Mouse (Mus musculus) cerebellum, adult 11-12 months (tissue): ENCODE results near the gene Gm10203.
A peak's percentile ranks its signal among the peaks of the same experiment; 100 is the strongest.
"Not testable (repeated sequence)": the region's sequence is repeated elsewhere in the genome, so short reads cannot be mapped to it uniquely, and the experiment has no call there.

Source experiments
- DNase-seq: peaks from one replicate; pipeline ENCODE4 v3.0.0; 2022

The Gm10203 gene

GRCm38 (mm10) chr6:149137936-149138335, 8.0 kb downstream of the Gm10203 start:
- no peak for DNase-seq

DNA sequence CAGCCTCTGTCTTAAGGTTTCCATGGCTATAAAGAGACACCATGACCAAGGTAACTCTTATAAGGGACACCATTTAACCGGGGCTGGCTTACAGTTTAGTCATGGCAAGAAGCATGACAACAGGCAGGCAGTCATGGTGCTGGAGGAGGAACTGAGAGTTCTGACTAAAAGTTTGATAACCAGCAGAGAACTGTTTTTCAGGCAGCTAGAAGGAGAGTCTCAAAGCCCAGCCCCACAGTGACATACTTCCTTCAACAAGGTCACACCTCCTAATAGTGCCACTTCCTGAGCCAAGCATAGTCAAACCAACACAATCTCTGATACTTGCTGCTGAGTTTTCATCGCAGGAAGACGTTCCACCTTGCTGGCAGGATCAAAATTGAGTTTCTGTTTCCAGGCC, 9.0 kb downstream of the Gm10203 start:
- no peak for DNase-seq

DNA sequence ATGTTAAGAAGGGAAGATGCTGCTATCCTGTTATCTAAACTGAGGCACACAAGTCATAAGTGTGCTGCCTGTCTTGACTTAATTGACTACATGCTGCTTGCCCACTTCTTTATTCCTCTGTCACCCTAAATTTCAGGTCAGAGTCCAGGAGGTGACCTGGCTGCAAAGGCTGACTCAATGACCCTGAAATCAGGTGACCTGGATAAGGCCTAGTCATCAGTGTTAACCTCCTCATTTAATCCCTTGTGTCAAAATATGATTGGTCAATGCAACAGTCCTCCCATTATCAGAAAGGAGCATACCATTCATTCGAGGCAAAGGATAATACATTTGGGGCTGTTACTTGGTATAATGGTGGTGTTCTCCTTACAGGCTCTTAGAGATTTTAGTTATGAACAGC, 9.5 kb downstream of the Gm10203 start, which contains the start of gene Etfbkmt:
Gene Etfbkmt (plus strand): TSS at position 379 of the 400 bp plus-strand sequence.
- no peak for DNase-seq

DNA sequence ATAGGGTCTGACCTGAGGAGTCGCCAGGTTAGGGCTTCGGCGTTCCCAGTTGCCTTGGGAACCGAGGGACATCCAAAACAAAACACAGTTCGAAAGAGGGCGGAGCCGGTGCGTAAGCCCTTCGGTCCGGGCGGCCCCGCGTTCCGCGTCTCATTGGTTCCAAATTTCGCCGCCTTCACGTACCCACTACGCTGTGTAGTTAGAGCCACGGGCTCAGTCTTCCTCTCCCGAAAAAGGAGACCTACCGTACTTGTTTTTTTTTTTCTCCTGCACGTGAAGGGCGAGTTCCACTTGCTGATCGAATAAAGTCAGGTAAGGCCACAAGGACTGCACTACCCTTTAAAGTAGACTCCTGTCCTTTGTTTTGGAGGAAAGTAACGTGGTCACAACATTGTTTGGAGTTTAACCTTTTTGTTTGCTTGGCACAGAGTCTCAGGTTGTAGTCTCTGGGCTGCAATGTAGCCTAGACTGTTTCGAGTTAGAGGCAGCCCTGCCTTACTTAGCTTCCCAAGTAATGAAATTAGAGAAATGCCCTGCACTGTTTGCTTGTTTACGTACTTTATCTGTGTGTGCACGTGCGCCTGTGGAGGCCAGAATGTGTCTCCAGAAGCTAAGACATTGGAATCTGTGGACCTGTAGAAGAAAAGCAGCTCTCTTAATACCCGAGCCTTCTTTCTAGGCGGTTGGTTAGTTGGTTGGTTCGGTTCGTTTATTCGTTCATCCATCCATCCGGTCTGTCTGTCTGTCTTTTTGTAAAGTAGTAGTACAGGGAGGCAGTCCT, 11.6 kb downstream of the Gm10203 start:
- DNase-seq, result peak; percentile 55

DNA sequence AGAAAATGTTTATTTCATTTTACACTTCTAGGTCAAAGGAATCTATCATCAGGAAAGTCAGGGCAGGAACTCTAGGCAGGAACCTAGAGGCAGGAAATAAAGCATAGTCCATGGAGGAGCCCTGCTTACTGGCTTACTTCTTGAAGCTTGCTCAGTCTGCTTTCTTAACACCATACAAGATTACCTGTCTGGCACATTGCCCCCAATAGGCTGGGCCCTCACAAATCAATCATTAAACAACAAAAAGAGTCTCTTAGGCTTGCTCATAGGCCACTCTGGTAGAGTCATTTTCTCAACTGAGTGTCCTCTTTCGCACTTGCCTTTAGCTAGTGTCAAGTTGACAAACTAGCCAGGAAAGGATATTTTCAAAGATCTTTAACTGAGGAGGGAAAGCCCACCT, 15.2 kb downstream of the Gm10203 start:
- no peak for DNase-seq

DNA sequence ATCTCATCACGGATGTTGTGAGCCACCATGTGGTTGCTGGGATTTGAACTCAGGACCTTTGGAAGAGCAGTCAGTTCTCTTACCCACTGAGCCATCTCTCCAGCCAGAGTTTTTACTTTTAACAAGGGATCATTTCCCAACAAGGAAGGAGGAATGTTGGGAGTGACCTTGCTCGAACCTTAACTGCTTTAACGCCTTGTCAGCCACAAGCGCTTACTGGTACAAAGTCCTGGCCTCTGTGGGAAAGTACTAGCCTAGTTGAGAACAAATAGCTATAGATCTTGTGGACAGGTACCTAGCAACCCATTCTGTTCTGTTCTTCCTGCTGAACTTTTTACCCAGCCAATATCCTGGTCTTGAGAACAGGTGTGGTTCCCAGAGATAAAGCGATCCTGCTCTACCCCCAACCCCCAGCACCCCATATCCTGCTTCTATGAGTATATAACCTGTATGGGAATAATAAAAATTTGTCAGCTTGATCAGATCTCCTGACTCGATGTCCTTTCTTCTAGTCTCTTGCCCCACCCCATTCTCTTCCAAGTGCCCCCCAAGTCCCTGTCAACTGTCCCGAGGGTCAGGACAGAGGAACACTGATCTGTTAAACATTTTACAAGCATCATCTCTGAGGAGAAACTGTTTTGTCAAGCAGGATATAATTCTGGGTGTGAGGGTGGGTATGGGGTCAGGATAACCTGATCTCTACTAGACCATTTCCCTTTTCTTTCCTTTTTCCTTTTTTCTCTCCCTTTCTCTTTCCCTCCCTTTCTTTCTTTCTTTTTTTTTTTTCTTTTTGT, 18.7 kb downstream of the Gm10203 start:
- DNase-seq, result no peak

GRCm38 (mm10) chr6:149152119-149152518, 22.1 kb downstream of the Gm10203 start:
- no peak for DNase-seq

DNA sequence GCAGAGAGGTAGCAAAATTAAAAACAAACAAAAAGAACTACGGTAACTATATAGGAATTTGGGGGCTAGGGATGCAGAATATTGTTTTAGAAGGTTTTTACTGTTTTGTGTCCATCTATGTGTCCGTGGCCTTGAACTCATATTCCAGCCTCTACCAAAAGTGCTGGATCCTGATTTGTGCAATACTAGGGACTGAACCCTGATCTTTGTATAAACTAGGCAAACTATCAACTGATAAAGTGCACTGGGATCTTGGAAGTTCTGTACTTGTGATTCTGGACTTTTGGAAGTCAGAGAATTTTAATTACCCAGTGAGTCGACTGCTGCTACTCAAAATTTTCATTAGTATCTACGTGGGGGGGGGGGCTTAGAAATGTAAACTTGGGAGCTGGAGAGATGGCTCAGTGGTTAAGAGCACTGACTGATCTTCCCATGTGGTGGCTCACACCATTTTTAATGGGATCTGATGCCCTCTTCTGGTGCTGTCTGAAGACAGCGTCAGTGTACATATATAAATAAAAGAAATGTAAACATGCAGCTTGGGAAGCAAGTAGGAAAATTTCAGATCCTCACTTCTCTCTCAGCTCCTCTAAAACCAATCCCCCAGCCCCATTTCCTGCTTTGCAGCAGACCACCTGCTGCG, 23.6 kb downstream of the Gm10203 start:
- no peak for DNase-seq

DNA sequence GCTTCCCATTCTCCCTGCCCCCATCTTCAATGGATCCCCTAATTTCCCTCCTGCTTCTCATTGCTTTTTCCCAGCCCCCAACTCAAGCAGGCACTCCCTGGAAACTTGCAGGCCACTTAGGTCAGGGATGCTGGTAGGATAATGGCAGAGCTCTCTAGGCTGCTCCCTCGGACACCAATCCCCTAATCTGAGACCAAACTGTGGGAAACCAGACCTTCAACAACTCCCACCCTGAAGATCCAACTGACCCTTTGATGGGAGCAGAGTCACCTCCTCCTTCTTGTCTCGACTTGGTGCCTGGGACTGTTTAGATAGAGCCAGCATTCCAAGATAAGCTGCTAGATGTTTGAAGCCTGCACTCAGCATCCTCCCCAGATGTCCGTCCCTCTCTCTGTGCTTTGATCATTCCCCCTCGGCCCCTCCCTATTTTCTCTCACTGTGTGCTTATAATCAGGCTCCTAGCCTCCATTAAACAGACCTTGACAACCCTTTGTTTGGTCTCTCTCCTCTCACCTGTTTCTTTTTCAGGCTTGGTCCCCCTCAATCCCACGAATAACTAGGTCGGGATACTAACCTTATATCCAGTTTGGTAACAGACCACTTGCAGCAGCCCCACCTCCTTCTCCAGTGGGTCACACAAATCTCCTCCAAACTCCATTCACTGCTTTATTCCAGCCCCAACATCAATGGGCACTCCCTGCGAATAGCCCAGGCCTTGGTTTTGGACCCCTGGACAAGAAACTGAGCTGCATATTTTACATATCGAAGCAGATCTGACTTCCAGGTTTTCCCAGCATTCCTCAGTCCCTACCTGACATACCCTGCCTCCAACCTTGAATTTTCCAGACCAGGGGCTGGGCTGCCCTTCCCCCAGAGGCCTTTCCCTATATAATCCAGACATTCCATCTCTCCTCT, 24.4 kb downstream of the Gm10203 start:
- no peak for DNase-seq

DNA sequence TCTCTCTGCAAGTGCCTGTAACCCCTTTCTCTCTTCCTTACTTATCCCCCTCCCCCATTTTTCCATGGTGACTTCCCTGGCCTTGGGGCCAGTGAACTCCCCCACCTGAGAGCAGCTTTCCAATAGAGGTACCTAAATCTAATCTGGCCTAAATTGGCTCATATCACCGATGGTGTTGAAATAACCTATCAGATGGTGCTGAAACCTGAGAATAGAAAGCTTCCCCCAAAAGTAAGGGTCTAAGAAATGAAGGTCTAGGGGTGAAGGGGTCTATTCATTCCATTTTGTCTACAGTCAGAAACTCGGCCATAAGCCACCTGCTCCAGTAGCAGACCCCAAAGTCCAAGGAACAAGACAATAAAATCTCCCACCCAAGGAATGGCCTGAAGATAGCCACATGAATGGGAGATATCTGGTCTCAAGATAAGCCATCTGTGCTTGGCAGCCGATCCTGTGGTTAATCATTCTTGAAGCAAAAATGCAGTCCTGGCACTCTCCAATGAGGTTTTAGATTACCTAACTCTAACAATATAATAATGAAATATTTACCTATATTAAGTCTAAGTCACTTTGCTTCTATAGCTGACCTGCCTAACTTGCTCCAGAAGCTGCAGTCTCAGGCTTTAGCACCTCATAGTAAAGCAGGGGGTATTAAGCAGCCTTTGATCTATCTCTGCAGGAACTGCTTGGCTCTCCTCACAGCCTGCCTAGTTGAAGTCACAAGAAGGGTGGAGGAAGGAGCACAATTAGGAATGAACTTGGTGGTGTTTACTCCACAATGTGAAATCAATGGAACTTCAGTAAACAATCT, 25.3 kb downstream of the Gm10203 start:
- DNase-seq, result no peak

DNA sequence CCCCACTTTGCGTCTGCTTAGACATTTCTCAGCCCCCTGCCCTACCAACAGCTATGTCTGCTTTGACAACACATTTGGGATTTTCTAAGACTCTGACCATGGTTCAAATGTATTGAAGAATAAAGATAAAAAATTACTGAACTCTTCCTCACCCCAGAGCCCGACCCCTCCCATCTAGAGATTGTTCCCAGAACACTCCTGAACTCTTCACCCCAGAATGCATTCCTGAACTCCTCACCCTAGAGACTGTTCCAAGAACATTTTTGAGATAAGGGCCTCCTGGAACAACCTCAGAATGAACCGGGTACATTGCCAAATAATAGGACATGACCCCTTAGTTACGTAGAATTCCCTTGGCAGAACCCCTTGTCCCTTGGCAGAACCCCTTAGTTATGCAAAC, 37.1 kb downstream of the Gm10203 start:
- DNase-seq, result not testable (repeated sequence)

DNA sequence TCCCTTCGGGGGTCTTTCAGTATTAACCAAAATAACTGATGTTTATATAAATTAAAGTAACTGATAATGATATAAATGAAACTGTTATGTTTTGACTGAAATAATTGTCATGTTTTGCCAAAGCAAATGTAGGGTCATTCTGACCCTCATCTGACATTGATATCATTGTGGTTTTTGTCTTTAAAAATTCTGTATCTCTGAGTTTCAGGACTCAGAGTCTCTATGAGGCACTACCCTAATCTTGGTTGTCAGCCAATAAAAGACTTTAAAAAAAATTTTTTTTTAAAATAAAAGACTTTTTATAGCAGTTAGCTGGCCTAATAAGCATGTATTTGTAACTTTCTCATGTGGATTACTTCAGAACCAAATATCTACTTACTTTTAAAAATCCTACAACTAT, 37.7 kb downstream of the Gm10203 start:
- no peak for DNase-seq

DNA sequence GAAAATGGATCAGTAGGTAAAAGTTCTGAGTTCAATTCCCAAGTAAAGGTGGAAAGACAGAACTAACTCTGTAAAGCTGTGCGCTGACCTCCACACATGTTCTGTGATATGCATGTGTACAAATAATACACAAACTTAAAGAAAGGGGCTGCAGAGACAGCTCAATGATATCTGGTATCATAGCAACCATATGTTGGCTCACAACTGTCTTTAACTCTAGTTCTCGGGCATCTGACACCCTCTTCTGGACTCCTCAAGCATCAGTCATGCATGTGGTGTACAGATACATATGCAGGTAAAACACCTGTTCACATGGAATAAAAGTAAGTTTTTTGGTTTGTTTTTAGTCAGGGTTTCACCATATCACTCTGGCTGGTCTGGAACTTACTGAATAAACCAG, 38.5 kb downstream of the Gm10203 start:
- no peak for DNase-seq

DNA sequence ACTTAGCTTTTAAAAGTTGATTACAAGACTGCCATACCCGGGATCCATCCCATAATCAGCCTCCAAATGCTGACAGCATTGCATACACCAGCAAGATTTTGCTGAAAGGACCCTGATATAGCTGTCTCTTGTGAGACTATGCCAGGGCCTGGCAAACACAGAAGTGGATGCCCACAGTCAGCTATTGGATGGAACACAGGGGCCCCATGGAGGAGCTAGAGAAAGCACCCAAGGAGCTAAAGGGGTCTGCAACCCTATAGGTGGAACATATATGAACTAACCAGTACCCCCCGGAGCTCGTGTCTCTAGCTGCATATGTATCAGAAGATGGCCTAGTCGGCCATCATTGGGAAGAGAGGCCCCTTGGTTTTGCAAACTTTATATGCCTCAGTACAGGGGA, 40.0 kb downstream of the Gm10203 start:
- DNase-seq, result not testable (repeated sequence)

GRCm38 (mm10) chr6:149173831-149174625, 44.1 kb downstream of the Gm10203 start:
- DNase-seq, result no peak

GRCm38 (mm10) chr6:149174932-149175570, 45.1 kb downstream of the Gm10203 start:
- DNase-seq, result peak; percentile 62

- no peak for DNase-seq
These were observed 49.1 kb downstream of the Gm10203 start for GRCm38 (mm10) chr6:149179064-149179463.
